Mouse (Mus musculus) limb, embryonic 12.5 days (tissue): ENCODE measurements around the gene Ints11. TPM values are rescaled to one million over a fixed set of nuclear protein-coding genes. Genes with fewer than 3 reads are reported as not detected.
A peak's percentile ranks its signal among the peaks of the same experiment; 100 is the strongest.

ENCODE experiments used
- ATAC-seq: fragments of 200-750 bp; cut with Nextera tagmentation; 2 replicates; pipeline ENCODE4 v1.8.0; 2017; ENCODE audit warnings: low read depth, moderate TSS enrichment; ENCODE audit not compliant: insufficient number of reproducible peaks, insufficient read depth, low FRiP score, low TSS enrichment
- H3K27ac ChIP-seq: fragments of 300-500 bp; sonication (generic); 2 replicates; pipeline ENCODE4 v1.5.1; 2016; ENCODE audit warnings: mild to moderate bottlenecking, moderate library complexity
- H3K27me3 ChIP-seq: fragments of 300-500 bp; sonication (generic); 2 replicates; pipeline ENCODE4 v1.6.1; 2016; ENCODE audit warnings: mild to moderate bottlenecking, moderate library complexity
- H3K36me3 ChIP-seq: fragments of 300-500 bp; sonication (generic); 2 replicates; pipeline ENCODE4 v1.6.1; 2016; ENCODE audit warnings: mild to moderate bottlenecking, moderate library complexity
- H3K4me1 ChIP-seq: fragments of 300-500 bp; sonication (generic); replicated peaks from 2 replicates; pipeline ENCODE4 v1.6.1; 2016
- H3K4me2 ChIP-seq: fragments of 300-500 bp; sonication (generic); 2 replicates; pipeline ENCODE4 v1.6.1; 2016; ENCODE audit warnings: mild to moderate bottlenecking, moderate library complexity
- H3K4me3 ChIP-seq: fragments of 300-500 bp; sonication (generic); replicated peaks from 2 replicates; pipeline ENCODE4 v1.5.1; 2016; ENCODE audit warnings: mild to moderate bottlenecking
- H3K9ac ChIP-seq: fragments of 300-500 bp; sonication (generic); replicated peaks from 2 replicates; pipeline ENCODE4 v1.6.1; 2016; ENCODE audit warnings: mild to moderate bottlenecking, moderate library complexity
- H3K9me3 ChIP-seq: fragments of 300-500 bp; sonication (generic); 2 replicates; pipeline ENCODE4 v1.6.1; 2016; ENCODE audit warnings: mild to moderate bottlenecking, moderate library complexity
- WGBS: fragments of 180-500 bp; shearing (Covaris S2); methylation state at CpG from one replicate; pipeline ENCODE4 v1.1.7; 2016; 5-methylcytosine and 5-hydroxymethylcytosine counted together
- polyA plus RNA-seq: library from polyadenylated mRNA; unstranded; fragments of >200 nt; fragmentation: Nextera tagmentation; extraction: Ambion mirVana; gene quantifications from 2 replicates; pipeline ENCODE4 v1.2.1, GENCODE M21; 2016

The Ints11 gene
- polyA plus RNA-seq, 1 experiment from 2014 or later, result 82.0 TPM

- H3K4me2 ChIP-seq, result peak overlapping the region; percentile 94
- 70% methylated on average over 8 of the region's 8 CpGs for WGBS
- no peak overlapping the region for H3K27ac ChIP-seq
- no peaks in the 10 kb centered on the region for H3K9me3 ChIP-seq
- H3K27me3 ChIP-seq, result no peaks in the 10 kb centered on the region
- H3K4me1 ChIP-seq, result peaks cover 43% of the 10 kb centered on the region
- ATAC-seq, result no peak
- peak overlapping the region; percentile 83 for H3K9ac ChIP-seq
- peaks cover 31% of the 10 kb centered on the region for H3K36me3 ChIP-seq
- peak overlapping the region; percentile 93 for H3K4me3 ChIP-seq
These were observed 23.9 kb downstream of the Ints11 start for GRCm38 (mm10) chr4:155893212-155893690.

GRCm38 (mm10) chr4:155894311-155894881, 25.1 kb downstream of the Ints11 start:
- no peak overlapping the region for H3K27ac ChIP-seq
- no peaks in the 10 kb centered on the region for H3K27me3 ChIP-seq
- no peak for ATAC-seq
- peaks cover 43% of the 10 kb centered on the region for H3K4me1 ChIP-seq
- no peaks in the 10 kb centered on the region for H3K9me3 ChIP-seq
- H3K4me3 ChIP-seq, result 0 out of 2 replicates have a peak overlapping the region, but pooled peaks have one; percentile 9
- H3K9ac ChIP-seq, result peak overlapping the region; percentile 48
- peaks cover 31% of the 10 kb centered on the region for H3K36me3 ChIP-seq
- WGBS, result 33% methylated on average over 8 of the region's 8 CpGs
- H3K4me2 ChIP-seq, result peak overlapping the region; percentile 94

GRCm38 (mm10) chr4:155895216-155895615, 25.9 kb downstream of the Ints11 start:
- Histone ChIP-seq H3K9ac (no peak overlapping the region), H3K36me3 (peaks cover 35% of the 10 kb centered on the region), H3K9me3 (no peaks in the 10 kb centered on the region), H3K27ac (no peak overlapping the region), H3K4me3 (no peak overlapping the region), H3K4me2 (no peak overlapping the region), H3K27me3 (no peaks in the 10 kb centered on the region), H3K4me1 (peaks cover 39% of the 10 kb centered on the region)
- WGBS, result 43% methylated on average over 6 of the region's 6 CpGs
- ATAC-seq, result no peak

- H3K4me3 ChIP-seq, result no peak overlapping the region
- no peaks in the 10 kb centered on the region for H3K27me3 ChIP-seq
- no peak overlapping the region for H3K27ac ChIP-seq
- ATAC-seq, result no peak
- H3K36me3 ChIP-seq, result peaks cover 41% of the 10 kb centered on the region
- no peak overlapping the region for H3K9ac ChIP-seq
- peaks cover 33% of the 10 kb centered on the region for H3K4me1 ChIP-seq
- H3K9me3 ChIP-seq, result no peaks in the 10 kb centered on the region
- no peak overlapping the region for H3K4me2 ChIP-seq
- 89% methylated on average over 4 of the region's 4 CpGs for WGBS
These were observed 26.5 kb downstream of the Ints11 start for GRCm38 (mm10) chr4:155895826-155896225.

- no peak overlapping the region for H3K9ac ChIP-seq
- WGBS, result 97% methylated on average over 12 of the region's 12 CpGs
- H3K27me3 ChIP-seq, result no peaks in the 10 kb centered on the region
- H3K9me3 ChIP-seq, result no peaks in the 10 kb centered on the region
- H3K36me3 ChIP-seq, result peaks cover 47% of the 10 kb centered on the region
- H3K4me3 ChIP-seq, result no peak overlapping the region
- no peak for ATAC-seq
- H3K4me1 ChIP-seq, result peaks cover 31% of the 10 kb centered on the region
- H3K27ac ChIP-seq, result no peak overlapping the region
- no peak overlapping the region for H3K4me2 ChIP-seq
These were observed 27.1 kb downstream of the Ints11 start for GRCm38 (mm10) chr4:155896461-155896860.

GRCm38 (mm10) chr4:155898318-155898717, 29.0 kb downstream of the Ints11 start:
- no peaks in the 10 kb centered on the region for H3K9me3 ChIP-seq
- 95% methylated on average over 2 of the region's 2 CpGs for WGBS
- no peak overlapping the region for H3K4me2 ChIP-seq
- peaks cover 66% of the 10 kb centered on the region for H3K36me3 ChIP-seq
- H3K9ac ChIP-seq, result no peak overlapping the region
- no peak overlapping the region for H3K4me3 ChIP-seq
- no peaks in the 10 kb centered on the region for H3K27me3 ChIP-seq
- ATAC-seq, result no peak
- H3K4me1 ChIP-seq, result peaks cover 22% of the 10 kb centered on the region
- no peak overlapping the region for H3K27ac ChIP-seq

GRCm38 (mm10) chr4:155899355-155899754, 30.0 kb downstream of the Ints11 start:
- peaks cover 12% of the 10 kb centered on the region for H3K4me1 ChIP-seq
- ATAC-seq, result no peak

GRCm38 (mm10) chr4:155901205-155901604, 31.9 kb downstream of the Ints11 start:
- no peaks in the 10 kb centered on the region for H3K4me1 ChIP-seq
- 82% methylated on average over 3 of the region's 3 CpGs for WGBS
- H3K27me3 ChIP-seq, result no peaks in the 10 kb centered on the region
- no peak overlapping the region for H3K27ac ChIP-seq
- no peak overlapping the region for H3K9ac ChIP-seq
- H3K36me3 ChIP-seq, result peaks cover 93% of the 10 kb centered on the region
- no peak overlapping the region for H3K4me3 ChIP-seq
- H3K9me3 ChIP-seq, result no peaks in the 10 kb centered on the region
- H3K4me2 ChIP-seq, result no peak overlapping the region
- no peak for ATAC-seq

More at GRCm38 (mm10) chr4:155899355-155899754, 30.0 kb downstream of the Ints11 start:
- no peak overlapping the region for H3K9ac ChIP-seq
- H3K9me3 ChIP-seq, result no peaks in the 10 kb centered on the region
- H3K27ac ChIP-seq, result no peak overlapping the region
- H3K36me3 ChIP-seq, result peaks cover 76% of the 10 kb centered on the region
- H3K4me3 ChIP-seq, result no peak overlapping the region
- H3K27me3 ChIP-seq, result no peaks in the 10 kb centered on the region
- H3K4me2 ChIP-seq, result no peak overlapping the region
- WGBS, result 97% methylated on average over 7 of the region's 7 CpGs

- Histone ChIP-seq H3K9ac (no peak overlapping the region), H3K27ac (no peak overlapping the region), H3K9me3 (no peaks in the 10 kb centered on the region), H3K4me1 (no peaks in the 10 kb centered on the region), H3K36me3 (peaks cover 90% of the 10 kb centered on the region), H3K4me2 (no peak overlapping the region), H3K4me3 (no peak overlapping the region), H3K27me3 (no peaks in the 10 kb centered on the region)
- 93% methylated on average over 13 of the region's 13 CpGs for WGBS
- ATAC-seq, result no peak
These were observed 33.9 kb downstream of the Ints11 start for GRCm38 (mm10) chr4:155903246-155903645.

GRCm38 (mm10) chr4:155904318-155905102, 35.2 kb downstream of the Ints11 start:
- H3K4me1 ChIP-seq, result no peaks in the 10 kb centered on the region
- WGBS, result 91% methylated on average over 13 of the region's 13 CpGs
- H3K36me3 ChIP-seq, result peaks cover 77% of the 10 kb centered on the region
- H3K27me3 ChIP-seq, result no peaks in the 10 kb centered on the region
- no peak overlapping the region for H3K27ac ChIP-seq
- H3K9ac ChIP-seq, result no peak overlapping the region
- ATAC-seq, result no peak
- H3K4me2 ChIP-seq, result no peak overlapping the region
- no peaks in the 10 kb centered on the region for H3K9me3 ChIP-seq
- H3K4me3 ChIP-seq, result no peak overlapping the region

GRCm38 (mm10) chr4:155905634-155906033, 36.3 kb downstream of the Ints11 start:
- no peak overlapping the region for H3K4me2 ChIP-seq
- ATAC-seq, result no peak
- H3K9me3 ChIP-seq, result no peaks in the 10 kb centered on the region
- H3K36me3 ChIP-seq, result peaks cover 66% of the 10 kb centered on the region
- no peak overlapping the region for H3K9ac ChIP-seq
- H3K4me3 ChIP-seq, result no peak overlapping the region
- no peaks in the 10 kb centered on the region for H3K27me3 ChIP-seq
- WGBS, result 85% methylated on average over 13 of the region's 13 CpGs
- H3K4me1 ChIP-seq, result 0 out of 2 replicates have a peak, but pooled peaks cover 3% of the 10 kb centered on the region
- no peak overlapping the region for H3K27ac ChIP-seq
